Mouse (Mus musculus): ENCODE measurements around the gene N4bp2. TPM values are rescaled to one million over a fixed set of nuclear protein-coding genes. Genes with fewer than 3 reads are reported as not detected.
"Not testable (repeated sequence)": the region's sequence is repeated elsewhere in the genome, so short reads cannot be mapped to it uniquely, and the experiment has no call there.

The N4bp2 gene
- total and polyA plus RNA-seq, 3 experiments = 13.1 to 16.4 (median 15.1) TPM

DNA sequence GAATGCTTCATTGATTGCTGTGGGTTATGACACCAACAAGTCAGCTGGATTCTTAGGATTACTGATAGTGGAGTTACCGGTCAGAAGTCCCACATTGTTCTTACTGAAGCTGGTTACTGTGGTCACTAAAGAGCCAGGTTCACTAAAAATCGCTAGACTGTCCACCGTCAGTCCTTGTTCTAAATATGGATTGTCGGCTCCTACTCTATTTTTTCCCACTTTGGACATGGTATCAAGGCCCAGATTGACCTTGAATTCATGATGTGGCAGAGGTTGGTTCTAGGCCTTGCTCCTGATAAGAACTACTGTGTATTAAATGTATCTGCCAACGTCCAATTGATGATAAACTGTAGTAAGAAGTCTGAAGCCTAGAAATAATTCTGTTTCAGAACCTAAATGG is 4.7 kb downstream of the N4bp2 start:
- peaks cover 4 to 16% of the 10 kb centered on the region in 2 experiments for H3K36me3 ChIP-seq (replicated peaks in 1 of 2; ENCODE audit: control insufficient read depth in 1 of 2, insufficient read depth in 1 of 2, low read length in 1 of 2)
- no peak overlapping the region for H3K9ac ChIP-seq (ENCODE audit: insufficient read depth, low read depth)
- no peak for DNase-seq (ENCODE audit: extremely low read depth)
- H3K4me2 ChIP-seq (ENCODE audit: insufficient read depth, low read depth, poor library complexity, severe bottlenecking) = no peak overlapping the region
- H3K9me3 ChIP-seq (replicated peaks; ENCODE audit: low read length) = no peaks in the 10 kb centered on the region
- peaks cover 1% of the 10 kb centered on the region for H3K27me3 ChIP-seq (replicated peaks)
- dilution Hi-C loops (cut with MboI; ENCODE audit: extremely low pct_ligation_motif_present, extremely low pct_unique_long_range_greater_than_20kb, low sequenced_read_pairs) (no loop called here), in situ Hi-C loops (cut with MboI; ENCODE audit: low pct_ligation_motif_present, low pct_unique_long_range_greater_than_20kb, low sequenced_read_pairs) (no loop called here)
- no peak overlapping the region for H3K27ac ChIP-seq (ENCODE audit: insufficient read depth, low read depth)
- H3K4me3 ChIP-seq (replicated peaks in 1 of 3; ENCODE audit: low read depth in 2 of 3, low read length in 2 of 3, poor library complexity in 1 of 3) = no peak overlapping the region
- peaks cover 0 to 5% of the 10 kb centered on the region in 2 experiments; a peak in 2 of 4 replicates for H3K4me1 ChIP-seq (ENCODE audit: control insufficient read depth in 1 of 2, insufficient read depth in 2 of 2)
- H3K79me2 ChIP-seq (replicated peaks; ENCODE audit: control insufficient read depth, extremely low read depth, insufficient read depth, poor library complexity, severe bottlenecking) = peaks cover 26% of the 10 kb centered on the region
- TF ChIP-seq IRF4 (IDR thresholded peaks at IDR 0.05; ENCODE audit: low read depth, low read length) = no peak
- TF ChIP-seq KAT2A (IDR thresholded peaks at IDR 0.05; ENCODE audit: insufficient replicate concordance, low read length) = no peak
- no peak for TF ChIP-seq MYC (IDR thresholded peaks at IDR 0.05; ENCODE audit: low read depth, low read length)
- no peak for TF ChIP-seq TBP (conservative IDR thresholded peaks at IDR 0.05; ENCODE audit: low read depth, low read length)

DNA sequence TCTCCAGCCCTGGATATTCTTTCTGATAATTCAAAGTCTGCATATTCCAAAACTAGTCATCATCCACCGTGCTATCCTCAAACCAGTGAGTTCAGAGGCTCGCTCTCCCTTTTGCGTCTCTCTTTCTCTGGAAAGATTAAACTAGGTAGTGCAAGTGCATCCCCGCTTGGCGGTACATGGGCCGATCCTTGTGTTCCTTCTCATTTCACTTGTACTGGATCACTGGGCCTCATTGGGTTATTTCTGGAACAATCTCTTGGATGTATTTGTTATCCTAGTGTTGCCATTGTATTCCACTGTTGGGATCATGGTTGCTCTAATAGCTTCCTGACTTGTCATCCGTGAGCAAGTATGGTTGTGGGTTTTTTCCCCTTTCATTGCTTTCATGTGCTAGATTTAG is 6.7 kb downstream of the N4bp2 start:
- H3K4me3 ChIP-seq (replicated peaks in 1 of 3; ENCODE audit: low read depth in 2 of 3, low read length in 2 of 3, poor library complexity in 1 of 3) = no peak overlapping the region
- H3K27me3 ChIP-seq (replicated peaks) = no peaks in the 10 kb centered on the region
- H3K4me1 ChIP-seq (ENCODE audit: control insufficient read depth in 1 of 2, insufficient read depth in 2 of 2) = peaks cover 0 to 5% of the 10 kb centered on the region in 2 experiments; a peak in 2 of 4 replicates
- no peak overlapping the region for H3K27ac ChIP-seq (ENCODE audit: insufficient read depth, low read depth)
- dilution Hi-C loops (cut with MboI; ENCODE audit: extremely low pct_ligation_motif_present, extremely low pct_unique_long_range_greater_than_20kb, low sequenced_read_pairs) (no loop called here), in situ Hi-C loops (cut with MboI; ENCODE audit: low pct_ligation_motif_present, low pct_unique_long_range_greater_than_20kb, low sequenced_read_pairs) (no loop called here)
- H3K9ac ChIP-seq (ENCODE audit: insufficient read depth, low read depth) = no peak overlapping the region
- peaks cover 4 to 25% of the 10 kb centered on the region in 2 experiments for H3K36me3 ChIP-seq (replicated peaks in 1 of 2; ENCODE audit: control insufficient read depth in 1 of 2, insufficient read depth in 1 of 2, low read length in 1 of 2)
- H3K4me2 ChIP-seq (ENCODE audit: insufficient read depth, low read depth, poor library complexity, severe bottlenecking) = no peak overlapping the region
- TF ChIP-seq PAX5 (IDR thresholded peaks at IDR 0.05; ENCODE audit: low read length) (no peak), JUND (conservative IDR thresholded peaks at IDR 0.05; ENCODE audit: low read depth, low read length) (no peak), POLR2A (IDR thresholded peaks at IDR 0.05; ENCODE audit: low read depth, low read length) (no peak)
- H3K9me3 ChIP-seq (replicated peaks; ENCODE audit: low read length) = no peaks in the 10 kb centered on the region
- H3K79me2 ChIP-seq (replicated peaks; ENCODE audit: control insufficient read depth, extremely low read depth, insufficient read depth, poor library complexity, severe bottlenecking) = peaks cover 26% of the 10 kb centered on the region
- DNase-seq (ENCODE audit: extremely low read depth) = no peak

DNA sequence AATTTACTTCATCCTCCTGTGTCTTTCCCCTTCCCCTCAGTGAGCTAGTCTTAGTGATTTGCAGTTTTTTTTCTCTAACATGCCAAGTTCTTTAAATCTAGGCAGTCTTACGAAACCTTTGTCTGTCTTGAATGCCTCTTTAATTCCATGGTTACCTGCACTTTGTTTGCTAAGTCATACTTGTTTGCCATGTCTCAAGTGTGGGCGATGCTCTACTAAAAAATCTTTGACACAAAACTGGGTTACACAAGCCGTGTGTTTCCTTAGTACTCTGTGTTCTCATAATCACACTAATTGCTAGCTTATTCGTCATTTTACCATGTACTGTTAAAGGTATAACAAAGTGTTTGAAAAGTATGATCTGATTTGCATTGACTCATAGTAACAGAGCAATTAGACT is 7.2 kb downstream of the N4bp2 start:
- Histone ChIP-seq H3K79me2 (replicated peaks; ENCODE audit: control insufficient read depth, extremely low read depth, insufficient read depth, poor library complexity, severe bottlenecking) (peaks cover 22% of the 10 kb centered on the region), H3K27me3 (replicated peaks) (no peaks in the 10 kb centered on the region), H3K36me3 (replicated peaks in 1 of 2; ENCODE audit: control insufficient read depth in 1 of 2, insufficient read depth in 1 of 2, low read length in 1 of 2) (peaks cover 4 to 25% of the 10 kb centered on the region in 2 experiments), H3K9me3 (replicated peaks; ENCODE audit: low read length) (no peaks in the 10 kb centered on the region), H3K4me1 (ENCODE audit: control insufficient read depth in 1 of 2, insufficient read depth in 2 of 2) (peaks cover 0 to 3% of the 10 kb centered on the region in 2 experiments; a peak in 2 of 4 replicates), H3K4me3 (replicated peaks in 1 of 3; ENCODE audit: low read depth in 2 of 3, low read length in 2 of 3, poor library complexity in 1 of 3) (no peak overlapping the region), H3K9ac (ENCODE audit: insufficient read depth, low read depth) (no peak overlapping the region), H3K4me2 (ENCODE audit: insufficient read depth, low read depth, poor library complexity, severe bottlenecking) (no peak overlapping the region), H3K27ac (ENCODE audit: insufficient read depth, low read depth) (no peak overlapping the region)
- no peak for DNase-seq (ENCODE audit: extremely low read depth)
- dilution Hi-C loops (cut with MboI; ENCODE audit: extremely low pct_ligation_motif_present, extremely low pct_unique_long_range_greater_than_20kb, low sequenced_read_pairs) (no loop called here), in situ Hi-C loops (cut with MboI; ENCODE audit: low pct_ligation_motif_present, low pct_unique_long_range_greater_than_20kb, low sequenced_read_pairs) (no loop called here)
- TF ChIP-seq MAX (IDR thresholded peaks at IDR 0.05; ENCODE audit: low read length) (no peak), MXI1 (IDR thresholded peaks at IDR 0.05; ENCODE audit: low read depth, low read length) (no peak), EP300 (IDR thresholded peaks at IDR 0.05; ENCODE audit: low read length) (no peak), ELF1 (IDR thresholded peaks at IDR 0.05; ENCODE audit: low read depth, low read length) (no peak), SIN3A (IDR thresholded peaks at IDR 0.05; ENCODE audit: low read length) (no peak), ZKSCAN1 (IDR thresholded peaks at IDR 0.05; ENCODE audit: borderline replicate concordance, low read depth, low read length) (no peak), TBP (conservative IDR thresholded peaks at IDR 0.05; ENCODE audit: low read depth, low read length) (no peak), E2F4 (IDR thresholded peaks at IDR 0.05; ENCODE audit: insufficient replicate concordance, low read depth, low read length) (no peak), ETS1 (conservative IDR thresholded peaks at IDR 0.05; ENCODE audit: low read depth, low read length) (no peak), GABPA (IDR thresholded peaks at IDR 0.05; ENCODE audit: insufficient replicate concordance, low read depth, low read length) (no peak), SMC3 (IDR thresholded peaks at IDR 0.05; ENCODE audit: low read depth, low read length) (no peak)

GRCm38 (mm10) chr5:65773957-65774356 is 10.6 kb downstream of the N4bp2 start:
- H3K9ac ChIP-seq (ENCODE audit: insufficient read depth, low read depth); in situ Hi-C loops (cut with MboI; ENCODE audit: low pct_ligation_motif_present, low pct_unique_long_range_greater_than_20kb, low sequenced_read_pairs); DNase-seq (ENCODE audit: extremely low read depth); dilution Hi-C loops (cut with MboI; ENCODE audit: extremely low pct_ligation_motif_present, extremely low pct_unique_long_range_greater_than_20kb, low sequenced_read_pairs); H3K27ac ChIP-seq (ENCODE audit: insufficient read depth, low read depth); H3K4me2 ChIP-seq (ENCODE audit: insufficient read depth, low read depth, poor library complexity, severe bottlenecking); H3K27me3 ChIP-seq (replicated peaks); H3K79me2 ChIP-seq (replicated peaks; ENCODE audit: control insufficient read depth, extremely low read depth, insufficient read depth, poor library complexity, severe bottlenecking); H3K4me3 ChIP-seq (replicated peaks in 1 of 3; ENCODE audit: low read depth in 2 of 3, low read length in 2 of 3, poor library complexity in 1 of 3); H3K9me3 ChIP-seq (replicated peaks; ENCODE audit: low read length): not testable (repeated sequence)
- Histone ChIP-seq H3K36me3 (replicated peaks in 1 of 2; ENCODE audit: control insufficient read depth in 1 of 2, insufficient read depth in 1 of 2, low read length in 1 of 2) (peaks cover 14 to 43% of the 10 kb centered on the region in 2 experiments), H3K4me1 (ENCODE audit: control insufficient read depth in 1 of 2, insufficient read depth in 2 of 2) (peaks cover 4 to 15% of the 10 kb centered on the region in 2 experiments; a peak in 3 of 4 replicates)

All from CH12.LX (cell line).